Mouse (Mus musculus) G1E (cell line): ENCODE results near the gene Sympk. TPM values are rescaled to one million over a fixed set of nuclear protein-coding genes. Genes with fewer than 3 reads are reported as not detected.

Experiments used
- ATAC-seq: 2 replicates; pipeline ENCODE4 v1.8.0; 2016; ENCODE audit warnings: mild to moderate bottlenecking; ENCODE audit not compliant: insufficient number of reproducible peaks, poor library complexity, low FRiP score, severe bottlenecking; ENCODE audit errors: extremely low read depth
- DNase-seq: peaks from one replicate; pipeline ENCODE4 v3.0.0; 2012; ENCODE audit warnings: low spot score
- H3K27me3 ChIP-seq: 2 replicates; pipeline ENCODE4 v1.6.1; 2012; ENCODE audit warnings: mild to moderate bottlenecking, low read length, inconsistent platforms; ENCODE audit not compliant: insufficient read depth
- H3K36me3 ChIP-seq: replicated peaks from 2 replicates; pipeline ENCODE3; 2012; ENCODE audit warnings: mild to moderate bottlenecking, inconsistent platforms
- H3K4me1 ChIP-seq: 2 replicates; pipeline ENCODE4 v1.6.1; 2012; ENCODE audit warnings: low read depth, low read length, inconsistent platforms, mixed read lengths; ENCODE audit not compliant: insufficient read depth
- H3K4me3 ChIP-seq: 2 replicates; pipeline ENCODE4 v1.5.1; 2012; ENCODE audit warnings: low read depth, mild to moderate bottlenecking, inconsistent platforms, low read length, moderate library complexity, mixed read lengths
- H3K9me3 ChIP-seq: replicated peaks from 2 replicates; pipeline ENCODE4 v1.6.1; 2012; ENCODE audit warnings: inconsistent platforms
- CTCF ChIP-seq: IDR thresholded peaks from 2 replicates; pipeline ENCODE4 v1.5.1; 2012; ENCODE audit warnings: low read depth, low read length, inconsistent platforms, mixed read lengths
- GATA1 ChIP-seq: IDR thresholded peaks from 2 replicates; pipeline ENCODE4 v1.6.1; 2012; ENCODE audit warnings: borderline replicate concordance, low read length, inconsistent platforms, mixed read lengths
- GATA2 ChIP-seq: IDR thresholded peaks from 2 replicates; pipeline ENCODE4 v1.6.1; 2012; ENCODE audit warnings: low read depth, low read length, inconsistent platforms, borderline replicate concordance
- POLR2AphosphoS5 ChIP-seq: IDR thresholded peaks from 2 replicates; pipeline ENCODE4 v1.6.1; 2012; ENCODE audit warnings: low read depth, low read length, inconsistent platforms; ENCODE audit not compliant: insufficient replicate concordance
- TAL1 ChIP-seq: conservative IDR thresholded peaks from 2 replicates; pipeline ENCODE4 v1.6.1; 2012; ENCODE audit warnings: low read depth, low read length, inconsistent platforms, mixed read lengths
- polyA plus RNA-seq: library from polyadenylated mRNA; stranded (reverse); fragments of >175 nt; gene quantifications from 2 replicates; pipeline ENCODE4 v1.2.3, GENCODE M21; 2012
- total RNA-seq, 2 experiments: library from RNA; stranded (forward) in 1 of 2; stranded (reverse) in 1 of 2; fragments of 200-1000 nt in 1 of 2; fragments of >200 nt in 1 of 2; fragmentation: Nextera tagmentation in 1 of 2; gene quantifications; 2 replicates each; pipeline ENCODE4 v1.2.3; 2014 to 2017

Gene Sympk
- total and polyA plus RNA-seq, 3 experiments, result 48.1 to 257 (median 149) TPM

DNA sequence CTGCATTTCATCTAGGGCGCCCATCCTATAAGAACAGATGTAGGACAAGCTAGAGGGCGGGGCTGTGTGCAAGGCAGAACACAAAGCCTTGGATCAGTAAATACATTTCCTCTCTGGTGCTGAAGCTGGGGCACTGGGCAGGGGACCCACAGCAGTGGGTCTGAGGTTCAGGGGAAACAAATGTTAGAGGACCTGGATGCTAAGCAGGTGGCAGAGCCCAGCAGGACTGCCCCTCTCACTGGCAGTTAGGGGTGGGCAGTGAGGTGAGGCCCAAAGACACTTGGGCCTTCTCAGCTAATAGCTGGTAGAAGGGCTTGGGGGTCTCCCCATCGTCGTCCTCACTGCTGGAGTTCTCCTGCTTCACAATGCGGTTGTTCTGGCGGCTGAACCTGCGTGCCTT lies 74.6 kb downstream of the Sympk start:
- Histone ChIP-seq H3K36me3 (peaks cover 18% of the 10 kb centered on the region), H3K27me3 (peaks cover 60% of the 10 kb centered on the region)
- ATAC-seq, result no peak

DNA sequence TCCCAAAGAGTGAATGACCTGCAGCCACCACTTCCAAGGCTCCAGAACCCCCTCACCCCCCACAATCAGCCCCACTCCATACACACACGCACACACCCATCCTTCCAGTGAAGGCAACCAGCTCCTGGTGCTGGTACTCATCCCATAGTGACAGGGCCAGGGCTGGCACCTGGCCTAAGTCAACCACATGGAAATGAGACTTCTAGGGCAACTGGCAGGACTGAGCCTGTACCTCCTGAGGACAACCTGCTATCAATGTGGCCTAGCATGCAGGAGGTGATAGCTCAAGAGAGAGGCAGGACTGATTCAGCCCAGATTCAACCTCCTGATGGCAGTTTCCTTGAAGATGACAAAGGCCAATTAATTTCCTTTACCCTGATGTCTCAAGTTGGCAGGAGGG lies 76.1 kb downstream of the Sympk start:
- Histone ChIP-seq H3K27me3 (peaks cover 70% of the 10 kb centered on the region), H3K36me3 (peaks cover 18% of the 10 kb centered on the region), H3K9me3 (no peaks in the 10 kb centered on the region), H3K4me1 (peaks cover 23% of the 10 kb centered on the region), H3K4me3 (no peak overlapping the region)
- no peak for ATAC-seq
- TF ChIP-seq CTCF, result no peak
- TF ChIP-seq POLR2AphosphoS5, result no peak
- TF ChIP-seq GATA1, result no peak
- no peak for TF ChIP-seq TAL1
- TF ChIP-seq GATA2, result no peak
- no peak for DNase-seq

More for the DNA sequence above, 74.6 kb downstream of the Sympk start:
- no peaks in the 10 kb centered on the region for H3K9me3 ChIP-seq
- TF ChIP-seq POLR2AphosphoS5 (no peak), TAL1 (no peak), GATA1 (no peak), GATA2 (no peak), CTCF (no peak)
- no peak overlapping the region for H3K4me3 ChIP-seq
- peaks cover 34% of the 10 kb centered on the region for H3K4me1 ChIP-seq
- DNase-seq, result no peak

DNA sequence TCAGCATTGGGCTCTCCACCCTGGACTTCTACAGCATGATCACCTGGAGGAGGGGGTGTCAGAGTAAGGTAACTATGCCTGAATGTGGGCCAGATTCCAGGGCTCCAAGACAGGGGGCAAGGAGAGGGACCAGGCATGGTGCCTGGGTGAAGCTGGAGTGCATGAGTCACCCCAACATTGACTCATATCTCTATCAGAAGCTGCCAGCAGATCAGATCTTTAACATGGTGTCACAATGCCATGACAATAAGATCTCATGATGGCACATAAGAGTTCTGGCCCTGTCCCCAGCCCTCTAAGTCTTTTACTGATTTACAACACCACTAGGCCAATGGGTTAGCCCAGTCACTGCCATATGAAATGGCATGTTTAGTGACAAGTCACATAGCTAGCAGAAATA lies 79.6 kb downstream of the Sympk start:
- no peak for DNase-seq
- no peaks in the 10 kb centered on the region for H3K36me3 ChIP-seq
- no peak overlapping the region for H3K4me3 ChIP-seq
- no peaks in the 10 kb centered on the region for H3K9me3 ChIP-seq
- ATAC-seq, result no peak
- H3K4me1 ChIP-seq, result no peaks in the 10 kb centered on the region; the same call in 1 of the 2 replicates
- TF ChIP-seq GATA2 (no peak), TAL1 (no peak), CTCF (no peak), POLR2AphosphoS5 (no peak), GATA1 (no peak)
- peaks cover 84% of the 10 kb centered on the region for H3K27me3 ChIP-seq

Other genes starting within 250 kb of the Sympk start
Only the 20 nearest of the 23 such genes appear.
- not detected in 2 replicates for gene Psg17, start 202.8 kb upstream of the Sympk start, total RNA-seq (2014; fragmentation: Nextera tagmentation)
- gene Psg17, start 202.8 kb upstream of the Sympk start, total RNA-seq (2017), result 0.11 TPM in 1 of 2 replicates, not detected in the other
- gene Psg17, start 202.8 kb upstream of the Sympk start, polyA plus RNA-seq, result not detected in 2 replicates
- not detected in 2 replicates for gene Mill2, start 184.4 kb upstream of the Sympk start, total RNA-seq (2014; fragmentation: Nextera tagmentation)
- 0.06 and 0.11 TPM in 2 replicates for gene Mill2, start 184.4 kb upstream of the Sympk start, total RNA-seq (2017)
- not detected in 2 replicates for gene Mill2, start 184.4 kb upstream of the Sympk start, polyA plus RNA-seq
- gene Pglyrp1, start 153.0 kb upstream of the Sympk start, total RNA-seq (2014; fragmentation: Nextera tagmentation), result not detected in 2 replicates
- gene Pglyrp1, start 153.0 kb upstream of the Sympk start, total RNA-seq (2017), result not detected in 2 replicates
- not detected in 2 replicates for gene Pglyrp1, start 153.0 kb upstream of the Sympk start, polyA plus RNA-seq
- gene Ccdc61, start 114.0 kb upstream of the Sympk start, total RNA-seq (2014; fragmentation: Nextera tagmentation), result 2.1 and 9.6 TPM in 2 replicates
- 5.1 and 9.4 TPM in 2 replicates for gene Ccdc61, start 114.0 kb upstream of the Sympk start, total RNA-seq (2017)
- 47.9 and 61.1 TPM in 2 replicates for gene Ccdc61, start 114.0 kb upstream of the Sympk start, polyA plus RNA-seq
- gene Nova2, start 98.5 kb upstream of the Sympk start, total RNA-seq (2014; fragmentation: Nextera tagmentation), result not detected in 2 replicates
- gene Nova2, start 98.5 kb upstream of the Sympk start, total RNA-seq (2017), result under 0.01 and 0.05 TPM in 2 replicates
- not detected in 2 replicates for gene Nova2, start 98.5 kb upstream of the Sympk start, polyA plus RNA-seq
- not detected in 2 replicates for gene Nanos2, start 37.0 kb upstream of the Sympk start, total RNA-seq (2014; fragmentation: Nextera tagmentation)
- 0.12 and 0.16 TPM in 2 replicates for gene Nanos2, start 37.0 kb upstream of the Sympk start, total RNA-seq (2017)
- not detected in 2 replicates for gene Nanos2, start 37.0 kb upstream of the Sympk start, polyA plus RNA-seq
- gene Mypop, start 33.1 kb upstream of the Sympk start, total RNA-seq (2014; fragmentation: Nextera tagmentation), result 2.4 and 3.9 TPM in 2 replicates
- 2.0 and 4.1 TPM in 2 replicates for gene Mypop, start 33.1 kb upstream of the Sympk start, total RNA-seq (2017)
- gene Mypop, start 33.1 kb upstream of the Sympk start, polyA plus RNA-seq, result 15.8 and 20.5 TPM in 2 replicates
- gene Irf2bp1, start 20.3 kb upstream of the Sympk start, total RNA-seq (2014; fragmentation: Nextera tagmentation), result 34.1 and 34.9 TPM in 2 replicates
- gene Irf2bp1, start 20.3 kb upstream of the Sympk start, total RNA-seq (2017), result 13.4 TPM in 2 replicates
- gene Irf2bp1, start 20.3 kb upstream of the Sympk start, polyA plus RNA-seq, result 105 and 139 TPM in 2 replicates
- not detected in 2 replicates for gene Foxa3, start 839 bp upstream of the Sympk start, total RNA-seq (2014; fragmentation: Nextera tagmentation)
- gene Foxa3, start 839 bp upstream of the Sympk start, total RNA-seq (2017), result not detected in 2 replicates
- gene Foxa3, start 839 bp upstream of the Sympk start, polyA plus RNA-seq, result 0.03 TPM in 1 of 2 replicates, not detected in the other
- not detected in 2 replicates for gene Rsph6a, start 30.3 kb downstream of the Sympk start, total RNA-seq (2014; fragmentation: Nextera tagmentation)
- 0.33 and 0.76 TPM in 2 replicates for gene Rsph6a, start 30.3 kb downstream of the Sympk start, total RNA-seq (2017)
- gene Rsph6a, start 30.3 kb downstream of the Sympk start, polyA plus RNA-seq, result 0.16 and 0.23 TPM in 2 replicates
- 36.2 and 50.6 TPM in 2 replicates for gene Dmwd, start 51.9 kb downstream of the Sympk start, total RNA-seq (2014; fragmentation: Nextera tagmentation)
- 22.4 and 23.6 TPM in 2 replicates for gene Dmwd, start 51.9 kb downstream of the Sympk start, total RNA-seq (2017)
- gene Dmwd, start 51.9 kb downstream of the Sympk start, polyA plus RNA-seq, result 141 and 150 TPM in 2 replicates
- 17.1 and 27.5 TPM in 2 replicates for gene Dmpk, start 59.5 kb downstream of the Sympk start, total RNA-seq (2014; fragmentation: Nextera tagmentation)
- 7.3 and 8.0 TPM in 2 replicates for gene Dmpk, start 59.5 kb downstream of the Sympk start, total RNA-seq (2017)
- 78.7 and 82.1 TPM in 2 replicates for gene Dmpk, start 59.5 kb downstream of the Sympk start, polyA plus RNA-seq
- gene Six5, start 70.2 kb downstream of the Sympk start, total RNA-seq (2014; fragmentation: Nextera tagmentation), result 1.8 and 3.8 TPM in 2 replicates
- 2.6 and 3.6 TPM in 2 replicates for gene Six5, start 70.2 kb downstream of the Sympk start, total RNA-seq (2017)
- gene Six5, start 70.2 kb downstream of the Sympk start, polyA plus RNA-seq, result 9.2 and 9.9 TPM in 2 replicates
- gene Gm4969, start 94.0 kb downstream of the Sympk start, total RNA-seq (2014; fragmentation: Nextera tagmentation), result 0.39 TPM in 1 of 2 replicates, not detected in the other
- gene Gm4969, start 94.0 kb downstream of the Sympk start, total RNA-seq (2017), result 0.05 TPM in 1 of 2 replicates, not detected in the other
- gene Gm4969, start 94.0 kb downstream of the Sympk start, polyA plus RNA-seq, result 0.01 TPM in 1 of 2 replicates, not detected in the other
- gene Fbxo46, start 95.5 kb downstream of the Sympk start, total RNA-seq (2014; fragmentation: Nextera tagmentation), result 3.3 and 6.7 TPM in 2 replicates
- 6.2 and 7.2 TPM in 2 replicates for gene Fbxo46, start 95.5 kb downstream of the Sympk start, total RNA-seq (2017)
- 27.3 and 27.8 TPM in 2 replicates for gene Fbxo46, start 95.5 kb downstream of the Sympk start, polyA plus RNA-seq
- 5.1 and 5.9 TPM in 2 replicates for gene Qpctl, start 124.9 kb downstream of the Sympk start, total RNA-seq (2014; fragmentation: Nextera tagmentation)
- 2.6 and 3.0 TPM in 2 replicates for gene Qpctl, start 124.9 kb downstream of the Sympk start, total RNA-seq (2017)
- gene Qpctl, start 124.9 kb downstream of the Sympk start, polyA plus RNA-seq, result 6.2 and 6.7 TPM in 2 replicates
- 19.5 and 25.5 TPM in 2 replicates for gene Snrpd2, start 125.3 kb downstream of the Sympk start, total RNA-seq (2014; fragmentation: Nextera tagmentation)
- 75.1 and 92.3 TPM in 2 replicates for gene Snrpd2, start 125.3 kb downstream of the Sympk start, total RNA-seq (2017)
- gene Snrpd2, start 125.3 kb downstream of the Sympk start, polyA plus RNA-seq, result 73.1 and 75.0 TPM in 2 replicates
- 7.0 and 10.7 TPM in 2 replicates for gene Gipr, start 141.8 kb downstream of the Sympk start, total RNA-seq (2014; fragmentation: Nextera tagmentation)
- gene Gipr, start 141.8 kb downstream of the Sympk start, total RNA-seq (2017), result 6.5 and 6.8 TPM in 2 replicates
- 7.1 and 7.7 TPM in 2 replicates for gene Gipr, start 141.8 kb downstream of the Sympk start, polyA plus RNA-seq
- 13.6 and 19.0 TPM in 2 replicates for gene Eml2, start 152.0 kb downstream of the Sympk start, total RNA-seq (2014; fragmentation: Nextera tagmentation)
- gene Eml2, start 152.0 kb downstream of the Sympk start, total RNA-seq (2017), result 14.3 and 15.1 TPM in 2 replicates
- gene Eml2, start 152.0 kb downstream of the Sympk start, polyA plus RNA-seq, result 25.4 and 27.2 TPM in 2 replicates
- 0.30 TPM in 1 of 2 replicates, not detected in the other for gene Gpr4, start 188.2 kb downstream of the Sympk start, total RNA-seq (2014; fragmentation: Nextera tagmentation)
- 0.11 and 0.12 TPM in 2 replicates for gene Gpr4, start 188.2 kb downstream of the Sympk start, total RNA-seq (2017)
- gene Gpr4, start 188.2 kb downstream of the Sympk start, polyA plus RNA-seq, result 0.06 and 0.16 TPM in 2 replicates